Mouse (Mus musculus): ENCODE results near the gene Tusc2. TPM values are rescaled to one million over a fixed set of nuclear protein-coding genes. Genes with fewer than 3 reads are reported as not detected.

The Tusc2 gene
- total RNA-seq, 4 experiments from 2014 or later: 90.7 to 97.1 (median 92.8) TPM

GRCm38 (mm10) chr9:107608741-107609432 lies 45.8 kb downstream of the Tusc2 start, which contains the start of gene Sema3b:
Gene Sema3b (minus strand): TSS chr9:107609229.
- no peak for DNase-seq (ENCODE audit: low spot score in 2 of 2)

GRCm38 (mm10) chr9:107609433-107609830 lies 46.4 kb downstream of the Tusc2 start:
- DNase-seq (ENCODE audit: low spot score in 2 of 2): no peak

- DNase-seq (ENCODE audit: low spot score in 2 of 2): no peak
Measured at GRCm38 (mm10) chr9:107611456-107612190, 48.6 kb downstream of the Tusc2 start.

- peak; percentile 97 to 98 for DNase-seq (ENCODE audit: low spot score in 2 of 2)
Measured at GRCm38 (mm10) chr9:107612191-107612944, 49.3 kb downstream of the Tusc2 start.

GRCm38 (mm10) chr9:107612945-107613569 lies 50.0 kb downstream of the Tusc2 start:
- DNase-seq (ENCODE audit: low spot score in 2 of 2): no peak

GRCm38 (mm10) chr9:107615035-107615434 lies 52.0 kb downstream of the Tusc2 start:
- DNase-seq (ENCODE audit: low spot score in 2 of 2): no peak

Other genes starting within 250 kb of the Tusc2 start
- gene Hemk1, start 224.9 kb upstream of the Tusc2 start, total RNA-seq (2022): 10 to 100 TPM; 14.9 to 20.6 (median 18.7) TPM
- 1 to 10 TPM; 5.6 to 7.1 (median 6.2) TPM for gene 6430571L13Rik, start 222.7 kb upstream of the Tusc2 start, total RNA-seq (2022)
- 10 to 100 TPM; 37.3 to 49.0 (median 44.8) TPM for gene Cacna2d2, start 163.6 kb upstream of the Tusc2 start, total RNA-seq (2022)
- 10 to 100 TPM; 36.2 to 37.2 (median 36.9) TPM for gene Tmem115, start 29.3 kb upstream of the Tusc2 start, total RNA-seq (2022)
- gene Cyb561d2, start 21.1 kb upstream of the Tusc2 start, total RNA-seq (2022): 10 to 100 TPM; 16.3 to 20.6 (median 19.2) TPM
- gene Nprl2, start 21.0 kb upstream of the Tusc2 start, total RNA-seq (2022): 10 to 100 TPM; 40.8 to 42.3 (median 41.8) TPM
- 1 to 10 TPM; 5.1 to 8.3 (median 6.3) TPM for gene Zmynd10, start 16.0 kb upstream of the Tusc2 start, total RNA-seq (2022)
- 10 to 100 TPM; 15.8 to 18.5 (median 16.9) TPM for gene Rassf1, start 11.7 kb upstream of the Tusc2 start, total RNA-seq (2022)
- 10 to 100 TPM; 13.0 to 18.0 (median 15.4) TPM for gene Hyal2, start 4.7 kb downstream of the Tusc2 start, total RNA-seq (2022)
- gene Hyal1, start 13.7 kb downstream of the Tusc2 start, total RNA-seq (2022): 1 to 10 TPM; 4.9 to 9.5 (median 6.8) TPM
- 10 to 100 TPM in 3 of 4 experiments, 1 to 10 TPM in 1; 9.1 to 17.4 (median 13.3) TPM for gene Naa80, start 15.6 kb downstream of the Tusc2 start, total RNA-seq (2022)
- 1 to 10 TPM; 1.0 to 1.7 (median 1.1) TPM for gene Hyal3, start 17.6 kb downstream of the Tusc2 start, total RNA-seq (2022)
- 10 to 100 TPM; 11.3 to 15.5 (median 15.3) TPM for gene Ifrd2, start 24.4 kb downstream of the Tusc2 start, total RNA-seq (2022)
- gene Sema3b, start 46.0 kb downstream of the Tusc2 start, total RNA-seq (2022): 1 to 10 TPM; 5.1 to 5.9 (median 5.3) TPM
- gene Gnai2, start 72.1 kb downstream of the Tusc2 start, total RNA-seq (2022): 100 to 1,000 TPM; 239 to 252 (median 247) TPM
- 10 to 100 TPM; 82.5 to 94.5 (median 86.9) TPM for gene Slc38a3, start 106.3 kb downstream of the Tusc2 start, total RNA-seq (2022)
- 1 to 10 TPM in 1 of 4 experiments, under 1 TPM in 3; 0.32 to 1.0 (median 0.62) TPM for gene Gnat1, start 116.5 kb downstream of the Tusc2 start, total RNA-seq (2022)
- 10 to 100 TPM; 14.5 to 17.6 (median 16.0) TPM for gene Sema3f, start 147.2 kb downstream of the Tusc2 start, total RNA-seq (2022)
- 100 to 1,000 TPM; 117 to 136 (median 126) TPM for gene Rbm5, start 207.7 kb downstream of the Tusc2 start, total RNA-seq (2022)